Mouse (Mus musculus) liver, adult 2 months (tissue): ENCODE results near the gene Trappc13.

Experiments used
- CTCF ChIP-seq: fragments of 200-500 bp; IDR thresholded peaks from 2 replicates; pipeline ENCODE4 v1.5.1; 2011; ENCODE audit warnings: low read depth, low read length, control low read depth
- POLR2A ChIP-seq: fragments of 200-500 bp; IDR thresholded peaks from 2 replicates; pipeline ENCODE4 v1.6.1; 2011; ENCODE audit warnings: low read length, control low read depth; ENCODE audit not compliant: insufficient read depth; ENCODE audit errors: extremely low read depth

GRCm38 (mm10) chr13:104227478-104227877, 49.2 kb upstream of the Trappc13 start:
- TF ChIP-seq CTCF (no peak), POLR2A (no peak)
